Mouse (Mus musculus) embryo, embryonic 11.5 days (tissue): ENCODE data around the gene Mprip.

Experiments used
- DNase-seq: peaks from one replicate; pipeline ENCODE4 v3.0.0-alpha.2; 2012; ENCODE audit warnings: low read depth, low spot score

Mprip gene

GRCm38 (mm10) chr11:59758191-59758985, 97.3 kb downstream of the Mprip start:
- no peak for DNase-seq

DNA sequence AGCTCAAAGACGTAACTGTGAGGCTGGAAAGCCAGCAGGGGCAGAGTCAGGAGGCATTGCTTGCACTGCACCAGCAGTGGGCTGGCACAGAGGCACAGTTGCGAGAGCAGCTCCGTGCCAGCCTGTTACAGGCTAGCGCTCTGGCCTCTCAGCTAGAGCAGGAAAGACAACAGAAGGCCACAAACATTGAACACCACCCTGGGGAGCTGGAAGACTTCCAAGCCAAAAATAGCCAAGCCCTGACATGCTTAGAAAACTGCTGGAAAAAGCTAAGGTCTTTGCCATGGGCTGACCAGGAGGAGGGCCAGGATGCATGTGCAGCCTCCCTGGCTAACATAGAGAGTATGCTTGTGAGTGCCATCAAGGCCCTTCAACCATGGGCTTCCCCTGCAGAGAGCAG, 98.1 kb downstream of the Mprip start:
- no peak for DNase-seq

DNA sequence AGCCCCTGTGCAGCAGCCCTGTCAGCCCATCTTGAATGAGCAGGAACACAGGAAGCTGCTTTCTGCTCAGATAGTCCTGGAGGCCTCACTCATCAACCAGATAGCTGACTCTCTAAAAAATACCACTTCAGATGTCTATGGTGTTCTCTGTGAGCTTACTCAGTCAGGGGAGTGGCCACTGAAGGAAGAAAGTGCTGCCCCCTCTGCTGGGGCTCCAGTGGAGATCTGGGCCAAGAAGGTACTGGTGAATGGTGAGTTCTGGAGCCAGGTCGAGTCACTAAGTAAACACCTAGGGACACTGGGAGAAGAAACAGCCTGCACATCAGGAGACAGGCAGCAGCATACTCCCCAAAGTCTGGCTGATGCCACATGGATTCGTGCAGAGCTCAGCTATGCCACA, 98.5 kb downstream of the Mprip start:
- DNase-seq, result no peak

DNA sequence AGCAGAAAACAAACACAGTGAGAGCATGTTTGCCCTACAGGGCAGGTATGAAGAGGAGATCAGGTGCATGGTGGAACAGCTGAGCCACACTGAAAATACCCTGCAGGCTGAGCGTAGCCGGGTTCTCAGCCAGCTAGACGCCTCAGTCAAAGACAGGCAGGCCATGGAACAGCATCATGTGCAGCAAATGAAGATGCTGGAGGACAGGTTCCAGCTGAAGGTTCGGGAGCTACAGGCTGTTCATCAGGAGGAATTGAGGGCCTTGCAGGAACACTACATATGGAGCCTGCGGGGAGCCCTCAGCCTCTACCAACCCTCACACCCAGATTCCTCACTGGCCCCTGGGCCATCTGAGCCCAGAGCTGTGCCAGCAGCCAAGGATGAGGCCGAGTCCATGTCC, 99.7 kb downstream of the Mprip start:
- DNase-seq, result no peak

DNA sequence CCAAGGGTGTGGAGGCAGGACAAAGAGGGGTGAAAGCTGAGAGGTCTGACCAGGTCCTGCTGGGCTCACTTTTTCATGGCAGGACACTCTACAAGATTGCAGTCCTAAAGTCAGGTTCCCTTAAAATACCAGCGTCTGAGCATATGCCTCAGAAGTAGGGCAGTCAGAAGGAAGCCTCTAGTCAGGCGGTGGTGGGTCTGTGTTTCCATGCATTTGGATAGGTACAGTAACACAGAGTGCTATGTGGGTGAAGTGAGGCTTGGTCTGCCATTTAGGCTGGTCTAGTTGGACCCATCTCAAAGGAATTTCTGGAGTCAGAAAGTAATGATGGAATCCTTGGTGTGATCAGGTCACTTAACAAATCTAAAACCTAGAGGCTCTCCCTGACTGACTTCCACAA, 108.2 kb downstream of the Mprip start:
- DNase-seq, result no peak

DNA sequence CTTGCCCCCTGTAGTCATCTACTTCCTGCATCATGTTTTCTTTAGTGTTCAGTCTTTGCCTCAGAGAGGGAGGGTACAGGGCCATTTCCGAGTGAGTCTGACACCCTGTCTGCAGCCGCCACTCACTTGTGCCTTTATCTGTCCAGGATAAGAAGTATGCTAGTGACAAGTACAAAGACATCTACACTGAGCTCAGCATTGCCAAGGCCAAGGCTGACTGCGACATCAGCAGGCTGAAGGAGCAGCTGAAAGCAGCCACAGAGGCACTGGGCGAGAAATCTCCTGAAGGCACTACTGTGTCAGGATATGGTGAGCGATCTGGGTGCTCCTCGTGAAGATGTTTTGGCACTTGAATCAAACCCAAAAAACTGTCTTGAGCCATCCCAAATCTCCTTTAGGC, 108.6 kb downstream of the Mprip start:
- DNase-seq, result no peak

DNA sequence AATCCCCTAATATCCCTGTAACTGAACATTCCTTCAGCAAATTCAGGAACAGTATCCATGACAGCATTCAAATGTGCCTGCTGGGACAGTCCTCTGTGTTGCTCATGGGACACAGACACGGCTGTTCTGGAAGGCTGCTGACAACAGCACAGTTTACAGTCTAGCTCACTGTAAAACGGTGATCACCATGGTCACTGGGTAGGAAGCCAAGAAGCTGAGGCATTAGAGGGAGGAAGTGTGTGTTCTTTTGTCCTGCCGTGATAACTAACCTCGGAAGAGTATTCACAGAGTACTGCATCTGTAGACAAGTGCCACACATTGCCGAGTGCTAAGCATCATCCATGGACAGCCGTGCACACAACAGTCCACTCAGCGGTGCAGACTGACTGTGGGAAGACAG, 109.6 kb downstream of the Mprip start:
- DNase-seq, result no peak

GRCm38 (mm10) chr11:59772291-59772690, 111.2 kb downstream of the Mprip start:
- no peak for DNase-seq

DNA sequence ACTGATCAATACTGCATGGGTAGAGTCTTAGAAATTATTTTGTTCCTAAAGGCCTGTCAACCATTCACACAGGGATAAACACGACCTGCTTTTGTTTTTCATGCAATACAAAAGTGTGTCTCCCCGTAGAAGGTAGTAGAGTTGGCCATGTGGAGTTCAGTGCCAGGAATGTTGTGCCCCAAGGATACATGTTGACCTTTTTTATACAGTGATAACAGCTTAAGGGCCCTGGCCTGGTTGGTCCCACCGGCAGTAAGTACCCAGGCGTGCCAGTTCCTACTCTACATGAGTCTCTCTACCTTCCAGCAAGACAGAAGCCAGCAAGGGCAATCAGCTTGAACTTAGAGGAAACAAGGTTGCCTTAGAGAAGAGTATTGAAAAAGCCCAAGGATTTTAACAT, 111.8 kb downstream of the Mprip start:
- no peak for DNase-seq

- DNase-seq, result no peak
These were observed 113.4 kb downstream of the Mprip start for GRCm38 (mm10) chr11:59774522-59774921.

- no peak for DNase-seq
These were observed 114.5 kb downstream of the Mprip start for GRCm38 (mm10) chr11:59775435-59776148.

DNA sequence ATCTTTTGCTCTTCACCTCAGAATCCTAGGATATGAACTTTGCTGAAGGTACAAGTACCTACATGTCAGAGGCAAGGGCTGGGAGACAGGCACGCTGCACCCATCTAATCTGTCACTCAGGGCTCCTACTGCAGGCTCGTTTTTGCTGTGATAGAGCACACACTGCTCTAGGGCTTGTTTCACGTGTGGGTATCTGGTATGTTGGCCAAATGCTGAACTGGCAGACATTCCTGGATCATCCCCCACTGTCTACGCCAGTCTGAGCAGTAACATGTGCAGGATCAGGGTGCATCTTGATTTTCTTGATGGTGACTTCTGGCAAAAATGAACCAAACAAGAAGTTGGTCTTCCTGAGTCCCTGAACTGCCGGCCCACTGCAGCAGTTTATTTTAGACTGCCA, 116.2 kb downstream of the Mprip start:
- DNase-seq, result no peak

- DNase-seq, result peak; percentile 48
These were observed 117.2 kb downstream of the Mprip start for GRCm38 (mm10) chr11:59778181-59778873.

- DNase-seq, result no peak
These were observed 117.7 kb downstream of the Mprip start for GRCm38 (mm10) chr11:59778874-59779223.

DNA sequence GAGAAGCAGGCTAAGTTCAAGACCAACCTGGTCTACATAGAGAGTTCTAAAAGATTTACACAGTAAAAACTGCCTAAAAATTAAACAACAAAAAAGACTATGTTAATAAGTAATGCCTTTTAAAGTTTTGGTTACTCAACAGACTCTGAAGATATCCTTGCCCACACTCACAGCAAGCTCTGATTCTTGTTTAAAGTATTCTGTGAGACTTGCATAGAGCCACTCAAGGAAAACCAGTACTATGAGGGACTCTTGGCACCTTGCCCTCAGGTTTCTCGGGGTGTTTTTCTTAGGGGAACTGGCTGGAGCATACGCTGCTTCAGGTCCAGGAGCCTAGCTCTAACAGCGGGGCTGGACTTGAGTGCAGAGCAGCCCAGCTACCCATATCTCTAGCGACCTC, 118.3 kb downstream of the Mprip start:
- no peak for DNase-seq

- DNase-seq, result no peak
These were observed 119.1 kb downstream of the Mprip start for GRCm38 (mm10) chr11:59780241-59780640.

GRCm38 (mm10) chr11:59782091-59782590, 121.0 kb downstream of the Mprip start:
- DNase-seq, result no peak

GRCm38 (mm10) chr11:59783591-59783990, 122.5 kb downstream of the Mprip start:
- DNase-seq, result no peak

DNA sequence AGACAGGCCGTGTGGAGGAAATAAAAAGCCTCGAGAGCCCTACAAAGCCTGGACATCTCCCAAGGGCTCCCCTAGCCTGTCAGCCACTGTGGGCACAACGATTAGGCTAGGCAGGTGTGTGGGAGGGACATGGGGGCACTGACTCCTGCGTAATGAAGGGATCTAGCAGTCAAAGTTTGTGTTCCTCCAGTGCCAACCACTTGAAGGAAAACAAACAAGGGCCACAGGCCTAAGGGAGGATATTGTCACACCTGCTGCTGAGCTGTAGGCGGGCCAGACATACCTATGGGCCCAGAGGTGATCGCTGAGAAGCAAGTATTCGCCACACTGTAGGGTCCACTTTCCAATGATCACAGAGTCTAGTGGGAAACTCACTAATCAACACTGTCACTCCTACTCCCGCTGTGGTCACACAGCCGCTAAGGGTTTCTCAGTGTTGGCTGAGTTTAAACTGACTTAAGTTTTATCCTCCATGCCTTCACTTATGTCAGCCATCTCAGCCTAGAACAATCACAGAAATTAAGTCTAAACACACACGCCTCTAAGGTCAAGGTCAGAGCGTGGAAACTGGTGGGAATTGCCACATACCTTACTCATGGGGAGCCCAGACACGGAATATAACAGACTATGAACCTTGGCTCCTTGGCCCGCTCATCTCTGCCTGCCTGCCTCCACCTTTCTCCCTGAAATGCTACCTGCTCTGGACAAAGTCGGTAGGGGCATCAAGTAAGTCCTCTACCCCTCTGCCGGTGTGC, 125.5 kb downstream of the Mprip start:
- DNase-seq, result no peak

GRCm38 (mm10) chr11:59787199-59787781, 126.2 kb downstream of the Mprip start, which contains the start of gene Pld6:
Gene Pld6 (minus strand): TSS chr11:59787645.
- peak; percentile 38 for DNase-seq

DNA sequence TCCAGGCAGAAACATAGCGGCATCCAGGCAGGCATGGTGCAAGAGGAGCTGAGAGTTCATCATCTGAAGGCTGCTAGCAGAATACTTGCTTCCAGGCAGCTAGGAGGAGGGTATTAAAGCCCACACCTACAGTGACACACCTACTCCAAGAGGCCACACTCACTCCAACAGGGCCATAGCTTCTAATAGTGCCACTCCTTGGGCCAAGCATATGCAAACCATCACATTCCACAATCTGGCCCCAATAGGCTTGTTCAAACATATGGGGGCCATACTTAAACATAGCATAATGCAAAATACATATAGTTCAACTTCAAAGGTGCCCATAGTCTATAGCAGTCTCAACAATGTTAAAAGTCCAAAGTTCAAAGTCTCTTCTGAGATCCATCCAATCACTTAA, 128.2 kb downstream of the Mprip start:
- DNase-seq, result no peak
